Mouse (Mus musculus): ENCODE measurements at regions not wholly inside any gene's neighbourhood (a gene's known extent, or its start where the extent isn't known, plus 50 kb on each side); places are given as distances from the start of the nearest gene placed in this dataset.

- no peak for ATAC-seq (ENCODE audit: insufficient read depth, low FRiP score)
- no peaks in the 10 kb centered on the region for H3K27me3 ChIP-seq (ENCODE audit: control insufficient read depth, insufficient read depth, low read length)
- no peak overlapping the region for H3K27ac ChIP-seq (ENCODE audit: low read length)
- WGBS = 65% methylated on average over 2 of the region's 2 CpGs
- no peak overlapping the region for H3K9ac ChIP-seq (ENCODE audit: low read length)
- H3K36me3 ChIP-seq (ENCODE audit: control insufficient read depth, insufficient read depth, low read length) = no peaks in the 10 kb centered on the region
- no peaks in the 10 kb centered on the region for H3K9me3 ChIP-seq (replicated peaks; ENCODE audit: control insufficient read depth, low read length)
- H3K4me2 ChIP-seq (ENCODE audit: low read depth, low read length) = no peak overlapping the region
- no peak overlapping the region for H3K4me3 ChIP-seq (replicated peaks; ENCODE audit: low read length)
- no peaks in the 10 kb centered on the region for H3K4me1 ChIP-seq (ENCODE audit: control insufficient read depth, insufficient read depth, low read length)
These were observed 654.0 kb upstream of the Pou3f3 start for GRCm38 (mm10) chr1:42041544-42041943.

- ATAC-seq (ENCODE audit: insufficient read depth, low FRiP score) = no peak
- H3K9me3 ChIP-seq (replicated peaks; ENCODE audit: control insufficient read depth, low read length) = no peaks in the 10 kb centered on the region
- H3K36me3 ChIP-seq (ENCODE audit: control insufficient read depth, insufficient read depth, low read length) = no peaks in the 10 kb centered on the region
- H3K27me3 ChIP-seq (ENCODE audit: control insufficient read depth, insufficient read depth, low read length) = no peaks in the 10 kb centered on the region
- H3K27ac ChIP-seq (ENCODE audit: low read length) = no peak overlapping the region
- H3K4me3 ChIP-seq (replicated peaks; ENCODE audit: low read length) = no peak overlapping the region
- H3K4me2 ChIP-seq (ENCODE audit: low read depth, low read length) = no peak overlapping the region
- no peaks in the 10 kb centered on the region for H3K4me1 ChIP-seq (ENCODE audit: control insufficient read depth, insufficient read depth, low read length)
- H3K9ac ChIP-seq (ENCODE audit: low read length) = no peak overlapping the region
These were observed 637.1 kb upstream of the Pou3f3 start for GRCm38 (mm10) chr1:42058494-42058893.

- no peaks in the 10 kb centered on the region for H3K9me3 ChIP-seq (replicated peaks; ENCODE audit: control insufficient read depth, low read length)
- no peak for ATAC-seq (ENCODE audit: insufficient read depth, low FRiP score)
- no peaks in the 10 kb centered on the region for H3K36me3 ChIP-seq (ENCODE audit: control insufficient read depth, insufficient read depth, low read length)
These were observed 625.5 kb upstream of the Pou3f3 start for GRCm38 (mm10) chr1:42070064-42070463.

GRCm38 (mm10) chr1:42096026-42096425 lies 599.5 kb upstream of the Pou3f3 start:
- H3K36me3 ChIP-seq (ENCODE audit: control insufficient read depth, insufficient read depth, low read length) = no peaks in the 10 kb centered on the region
- H3K27me3 ChIP-seq (ENCODE audit: control insufficient read depth, insufficient read depth, low read length) = no peaks in the 10 kb centered on the region
- WGBS = 60% methylated on average over 2 of the region's 2 CpGs
- no peak overlapping the region for H3K9ac ChIP-seq (ENCODE audit: low read length)
- H3K9me3 ChIP-seq (replicated peaks; ENCODE audit: control insufficient read depth, low read length) = no peaks in the 10 kb centered on the region
- no peaks in the 10 kb centered on the region for H3K4me1 ChIP-seq (ENCODE audit: control insufficient read depth, insufficient read depth, low read length)
- no peak overlapping the region for H3K4me3 ChIP-seq (replicated peaks; ENCODE audit: low read length)
- H3K4me2 ChIP-seq (ENCODE audit: low read depth, low read length) = no peak overlapping the region
- no peak overlapping the region for H3K27ac ChIP-seq (ENCODE audit: low read length)
- no peak for ATAC-seq (ENCODE audit: insufficient read depth, low FRiP score)

More at GRCm38 (mm10) chr1:42070064-42070463, 625.5 kb upstream of the Pou3f3 start:
- Histone ChIP-seq H3K4me3 (replicated peaks; ENCODE audit: low read length) (no peak overlapping the region), H3K27ac (ENCODE audit: low read length) (no peak overlapping the region), H3K27me3 (ENCODE audit: control insufficient read depth, insufficient read depth, low read length) (no peaks in the 10 kb centered on the region), H3K9ac (ENCODE audit: low read length) (no peak overlapping the region), H3K4me1 (ENCODE audit: control insufficient read depth, insufficient read depth, low read length) (no peaks in the 10 kb centered on the region), H3K4me2 (ENCODE audit: low read depth, low read length) (no peak overlapping the region)
- WGBS = 66% methylated on average over 5 of the region's 5 CpGs

GRCm38 (mm10) chr1:42098580-42098979 lies 597.0 kb upstream of the Pou3f3 start:
- Histone ChIP-seq H3K9ac (ENCODE audit: low read length) (no peak overlapping the region), H3K27ac (ENCODE audit: low read length) (no peak overlapping the region), H3K4me1 (ENCODE audit: control insufficient read depth, insufficient read depth, low read length) (no peaks in the 10 kb centered on the region), H3K9me3 (replicated peaks; ENCODE audit: control insufficient read depth, low read length) (no peaks in the 10 kb centered on the region), H3K36me3 (ENCODE audit: control insufficient read depth, insufficient read depth, low read length) (no peaks in the 10 kb centered on the region), H3K4me3 (replicated peaks; ENCODE audit: low read length) (no peak overlapping the region), H3K27me3 (ENCODE audit: control insufficient read depth, insufficient read depth, low read length) (no peaks in the 10 kb centered on the region), H3K4me2 (ENCODE audit: low read depth, low read length) (no peak overlapping the region)
- 82% methylated on average over 2 of the region's 2 CpGs for WGBS
- ATAC-seq (ENCODE audit: insufficient read depth, low FRiP score) = no peak

GRCm38 (mm10) chr1:42107521-42107920 lies 588.0 kb upstream of the Pou3f3 start:
- no peak overlapping the region for H3K4me3 ChIP-seq (replicated peaks; ENCODE audit: low read length)
- ATAC-seq (ENCODE audit: insufficient read depth, low FRiP score) = no peak
- H3K27ac ChIP-seq (ENCODE audit: low read length) = no peak overlapping the region

GRCm38 (mm10) chr1:42107925-42108324 lies 587.6 kb upstream of the Pou3f3 start:
- no peak for ATAC-seq (ENCODE audit: insufficient read depth, low FRiP score)
- no peak overlapping the region for H3K9ac ChIP-seq (ENCODE audit: low read length)
- no peak overlapping the region for H3K4me2 ChIP-seq (ENCODE audit: low read depth, low read length)
- WGBS = 64% methylated on average over 1 of the region's 1 CpGs
- no peak overlapping the region for H3K27ac ChIP-seq (ENCODE audit: low read length)
- H3K4me1 ChIP-seq (ENCODE audit: control insufficient read depth, insufficient read depth, low read length) = no peaks in the 10 kb centered on the region
- H3K9me3 ChIP-seq (replicated peaks; ENCODE audit: control insufficient read depth, low read length) = no peaks in the 10 kb centered on the region
- H3K4me3 ChIP-seq (replicated peaks; ENCODE audit: low read length) = no peak overlapping the region
- no peaks in the 10 kb centered on the region for H3K36me3 ChIP-seq (ENCODE audit: control insufficient read depth, insufficient read depth, low read length)
- no peaks in the 10 kb centered on the region for H3K27me3 ChIP-seq (ENCODE audit: control insufficient read depth, insufficient read depth, low read length)

More at GRCm38 (mm10) chr1:42107521-42107920, 588.0 kb upstream of the Pou3f3 start:
- H3K27me3 ChIP-seq (ENCODE audit: control insufficient read depth, insufficient read depth, low read length) = no peaks in the 10 kb centered on the region
- no peaks in the 10 kb centered on the region for H3K36me3 ChIP-seq (ENCODE audit: control insufficient read depth, insufficient read depth, low read length)
- H3K4me2 ChIP-seq (ENCODE audit: low read depth, low read length) = no peak overlapping the region
- WGBS = 62% methylated on average over 5 of the region's 5 CpGs
- H3K9ac ChIP-seq (ENCODE audit: low read length) = no peak overlapping the region
- no peaks in the 10 kb centered on the region for H3K4me1 ChIP-seq (ENCODE audit: control insufficient read depth, insufficient read depth, low read length)
- H3K9me3 ChIP-seq (replicated peaks; ENCODE audit: control insufficient read depth, low read length) = no peaks in the 10 kb centered on the region

- Histone ChIP-seq H3K4me2 (ENCODE audit: low read depth, low read length) (no peak overlapping the region), H3K4me1 (ENCODE audit: control insufficient read depth, insufficient read depth, low read length) (no peaks in the 10 kb centered on the region), H3K27ac (ENCODE audit: low read length) (no peak overlapping the region), H3K4me3 (replicated peaks; ENCODE audit: low read length) (no peak overlapping the region), H3K9ac (ENCODE audit: low read length) (no peak overlapping the region), H3K9me3 (replicated peaks; ENCODE audit: control insufficient read depth, low read length) (no peaks in the 10 kb centered on the region), H3K27me3 (ENCODE audit: control insufficient read depth, insufficient read depth, low read length) (no peaks in the 10 kb centered on the region), H3K36me3 (ENCODE audit: control insufficient read depth, insufficient read depth, low read length) (no peaks in the 10 kb centered on the region)
- ATAC-seq (ENCODE audit: insufficient read depth, low FRiP score) = no peak
- WGBS = 73% methylated on average over 13 of the region's 13 CpGs
These were observed 543.3 kb upstream of the Pou3f3 start for GRCm38 (mm10) chr1:42152175-42152790.

- Histone ChIP-seq H3K9ac (ENCODE audit: low read length) (no peak overlapping the region), H3K9me3 (replicated peaks; ENCODE audit: control insufficient read depth, low read length) (no peaks in the 10 kb centered on the region), H3K27me3 (ENCODE audit: control insufficient read depth, insufficient read depth, low read length) (no peaks in the 10 kb centered on the region), H3K27ac (ENCODE audit: low read length) (no peak overlapping the region), H3K4me1 (ENCODE audit: control insufficient read depth, insufficient read depth, low read length) (no peaks in the 10 kb centered on the region), H3K4me2 (ENCODE audit: low read depth, low read length) (no peak overlapping the region), H3K36me3 (ENCODE audit: control insufficient read depth, insufficient read depth, low read length) (no peaks in the 10 kb centered on the region), H3K4me3 (replicated peaks; ENCODE audit: low read length) (no peak overlapping the region)
- 37% methylated on average over 3 of the region's 3 CpGs for WGBS
- ATAC-seq (ENCODE audit: insufficient read depth, low FRiP score) = no peak
These were observed 542.7 kb upstream of the Pou3f3 start for GRCm38 (mm10) chr1:42152916-42153315.

All from stomach, embryonic 16.5 days (tissue).